Mouse (Mus musculus): ENCODE results near the gene Snip1. TPM values are rescaled to one million over a fixed set of nuclear protein-coding genes. Genes with fewer than 3 reads are reported as not detected.

The Snip1 gene
- total RNA-seq, 2 experiments from 2014 or later = 13.8 to 15.4 TPM

GRCm38 (mm10) chr4:125097412-125097811 lies 30.9 kb downstream of the Snip1 start:
- DNase-seq (ENCODE audit: low spot score in 2 of 2) = no peak

- peak; percentile 66 to 85 for DNase-seq (ENCODE audit: low spot score in 2 of 2)
These were observed 33.0 kb downstream of the Snip1 start for GRCm38 (mm10) chr4:125099458-125099857.

- DNase-seq (ENCODE audit: low spot score in 2 of 2) = no peak
These were observed 34.9 kb downstream of the Snip1 start for GRCm38 (mm10) chr4:125101334-125101733.

DNA sequence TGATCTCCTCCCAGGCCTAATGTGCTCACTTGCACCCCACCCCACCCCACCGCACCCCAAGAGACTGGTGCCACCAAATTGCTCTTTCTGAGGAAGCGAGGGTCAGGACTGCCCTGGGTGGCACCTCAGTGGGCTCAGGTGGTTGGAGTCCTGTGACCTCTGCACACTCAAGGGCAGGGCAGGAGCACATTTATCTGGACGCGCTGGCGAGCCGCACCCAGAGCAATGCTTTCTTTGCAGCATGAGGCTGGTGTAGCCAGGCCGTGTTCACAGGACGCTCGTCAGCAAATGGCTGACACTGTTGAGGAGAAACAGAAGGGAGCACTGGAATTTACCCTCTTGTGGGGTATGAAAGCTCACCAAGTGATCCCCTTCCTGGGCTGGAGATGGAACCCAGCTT lies 38.9 kb downstream of the Snip1 start:
- DNase-seq (ENCODE audit: low spot score in 2 of 2) = no peak

GRCm38 (mm10) chr4:125114638-125115037 lies 48.2 kb downstream of the Snip1 start:
- DNase-seq (ENCODE audit: low spot score in 2 of 2) = peak; percentile 84 to 93

GRCm38 (mm10) chr4:125115081-125115480 lies 48.6 kb downstream of the Snip1 start:
- no peak for DNase-seq (ENCODE audit: low spot score in 2 of 2)

- DNase-seq (ENCODE audit: low spot score in 2 of 2) = peak in 1 of 2 experiments; percentile 38
These were observed 49.2 kb downstream of the Snip1 start for GRCm38 (mm10) chr4:125115710-125116089.

- DNase-seq (ENCODE audit: low spot score in 2 of 2) = peak; percentile 39 to 66
These were observed 49.8 kb downstream of the Snip1 start for GRCm38 (mm10) chr4:125116090-125116861.

DNA sequence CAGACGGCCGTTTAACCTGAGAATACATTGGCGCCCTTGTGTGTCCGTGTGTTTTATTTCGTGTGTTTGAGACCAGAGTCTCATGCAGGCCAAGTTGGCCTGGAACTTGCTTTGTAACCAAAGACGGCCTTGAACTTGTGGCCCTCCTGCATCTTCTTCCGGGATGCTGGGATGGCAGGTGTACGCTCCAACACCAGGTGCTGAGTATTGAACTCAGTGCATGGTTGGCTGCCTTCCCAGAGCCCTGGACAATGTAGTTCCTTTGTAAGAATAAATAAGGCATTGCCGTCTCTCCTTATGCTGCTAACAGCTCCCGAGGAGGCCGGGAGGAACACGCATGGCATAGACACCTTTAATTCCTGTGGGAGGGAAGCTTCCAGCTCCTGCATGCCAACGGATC lies 50.5 kb downstream of the Snip1 start:
- no peak for DNase-seq (ENCODE audit: low spot score in 2 of 2)

- DNase-seq (ENCODE audit: low spot score in 2 of 2) = no peak
These were observed 51.4 kb downstream of the Snip1 start for GRCm38 (mm10) chr4:125117902-125118320.

DNA sequence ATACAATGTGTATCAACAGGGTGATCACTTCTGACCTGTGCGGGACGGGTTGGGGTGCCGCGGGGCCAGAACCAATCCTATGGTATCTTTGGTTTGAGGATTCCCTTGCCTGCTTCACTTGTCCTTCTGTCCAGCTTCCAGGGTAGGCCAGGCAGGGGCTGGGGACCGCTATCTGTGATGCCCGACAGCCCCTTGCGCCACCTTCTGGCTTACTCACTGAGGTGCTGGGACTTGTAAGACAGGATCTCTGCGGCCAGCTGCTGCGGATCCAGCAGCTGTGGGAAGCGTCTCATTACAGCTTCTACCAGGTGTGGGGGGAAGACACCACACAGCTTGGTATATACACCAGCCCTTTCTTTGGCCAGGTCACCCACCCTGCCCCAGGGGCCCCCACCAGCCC lies 52.6 kb downstream of the Snip1 start:
- DNase-seq (ENCODE audit: low spot score in 2 of 2) = no peak

DNA sequence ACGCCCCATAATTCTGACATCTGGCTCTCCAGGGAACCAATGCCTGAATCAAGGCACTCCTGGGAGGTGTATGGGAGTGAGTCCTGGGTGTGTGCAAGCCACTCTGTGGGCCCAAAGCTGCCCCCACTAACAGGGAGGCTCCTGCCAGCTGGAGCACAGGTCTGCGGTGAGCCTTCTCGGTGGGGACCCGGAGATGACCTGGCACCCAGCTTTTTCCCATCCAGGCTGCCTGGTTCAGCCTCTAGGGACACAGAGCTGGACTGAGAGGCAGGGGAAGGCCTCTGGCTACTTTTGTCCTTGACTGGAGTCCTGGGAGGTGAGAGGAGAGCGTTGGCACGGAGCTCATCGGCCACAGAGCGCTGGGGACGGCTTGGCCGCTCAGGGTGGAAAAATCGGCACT lies 53.2 kb downstream of the Snip1 start:
- DNase-seq (ENCODE audit: low spot score in 2 of 2) = no peak

DNA sequence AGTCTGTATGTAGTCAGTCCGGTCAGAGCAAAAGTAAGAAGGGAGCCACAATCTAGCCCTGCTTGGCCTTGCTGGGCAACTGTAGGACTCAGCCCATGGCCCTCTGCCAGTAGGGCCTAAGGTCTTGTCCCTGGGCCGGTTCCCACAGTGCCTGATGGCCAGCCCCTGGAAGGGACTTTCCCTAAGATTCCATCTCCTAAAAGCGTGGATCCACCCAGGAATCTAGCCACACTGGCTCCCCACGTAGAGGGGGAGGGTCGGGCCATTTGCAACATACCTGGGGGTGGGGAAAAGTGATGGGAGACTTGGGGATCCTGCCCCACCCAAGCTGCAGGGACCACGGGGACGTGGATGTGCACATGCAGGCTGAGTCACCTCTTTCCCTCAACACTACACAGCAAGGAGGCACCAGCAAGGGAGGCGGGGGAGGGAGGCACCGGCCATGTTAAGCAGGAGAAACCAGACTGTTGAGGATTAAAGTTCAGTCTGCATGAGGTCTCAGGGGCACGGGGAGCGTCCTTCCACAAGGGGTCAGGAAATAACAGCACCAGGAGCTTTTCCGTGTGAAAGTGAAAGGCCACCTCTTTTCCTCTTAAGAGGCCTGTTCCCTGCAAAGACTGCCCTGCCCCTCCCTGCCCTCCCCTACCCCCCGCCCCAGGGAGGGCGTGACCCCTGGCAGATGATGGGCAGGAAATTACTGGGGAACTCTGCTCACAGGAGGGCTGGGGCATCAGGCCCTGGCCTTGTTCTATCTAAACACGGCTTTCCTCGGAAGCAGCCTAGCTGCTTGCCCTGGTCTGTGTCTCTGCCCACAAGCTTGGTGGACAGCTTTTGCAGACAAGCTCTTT lies 56.2 kb downstream of the Snip1 start:
- no peak for DNase-seq (ENCODE audit: low spot score in 2 of 2)

DNA sequence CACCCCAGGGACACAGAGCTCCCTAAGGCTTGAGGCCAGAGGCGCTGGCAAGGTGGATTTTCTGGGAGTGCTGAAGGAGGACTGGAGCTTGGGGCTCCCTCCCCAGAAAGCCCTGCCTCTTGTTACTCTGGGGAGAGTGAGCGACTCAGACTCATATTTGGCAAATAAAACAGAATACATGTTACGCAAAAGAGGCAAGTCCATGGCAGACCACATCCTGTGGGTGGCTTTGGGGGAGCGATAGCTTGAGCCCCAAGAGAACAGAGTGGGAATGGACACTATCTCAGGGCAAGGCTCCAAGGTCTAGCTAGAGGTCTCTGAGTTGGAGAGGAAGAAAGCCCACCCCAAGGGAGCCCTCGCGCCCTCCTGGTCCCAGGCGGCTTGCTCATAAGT lies 56.8 kb downstream of the Snip1 start:
- DNase-seq (ENCODE audit: low spot score in 2 of 2) = no peak

Other genes with a start within 250 kb of the Snip1 start
- 10 to 100 TPM; 34.3 to 36.6 TPM for gene Yrdc, start 216.0 kb upstream of the Snip1 start, total RNA-seq (2021)
- gene 1110065P20Rik, start 215.5 kb upstream of the Snip1 start, total RNA-seq (2021) = 10 to 100 TPM; 79.5 to 89.0 TPM
- 10 to 100 TPM; 51.5 to 52.1 TPM for gene Maneal, start 204.5 kb upstream of the Snip1 start, total RNA-seq (2021)
- gene Epha10, start 185.8 kb upstream of the Snip1 start, total RNA-seq (2021) = 10 to 100 TPM; 39.0 to 42.3 TPM
- gene 9930104L06Rik, start 129.6 kb upstream of the Snip1 start, total RNA-seq (2021) = 10 to 100 TPM; 21.1 to 24.9 TPM
- 1 to 10 TPM; 1.3 to 1.8 TPM for gene Cdca8, start 127.4 kb upstream of the Snip1 start, total RNA-seq (2021)
- gene Rspo1, start 80.2 kb upstream of the Snip1 start, total RNA-seq (2021) = 1 to 10 TPM; 8.2 to 8.3 TPM
- 10 to 100 TPM; 54.8 to 62.3 TPM for gene Gnl2, start 50.1 kb upstream of the Snip1 start, total RNA-seq (2021)
- gene Dnali1, start 969 bp upstream of the Snip1 start, total RNA-seq (2021) = 1 to 10 TPM in 1 of 2 experiments, under 1 TPM in 1; 0.84 to 1.1 TPM
- 100 to 1,000 TPM; 113 to 118 TPM for gene Meaf6, start 18.5 kb downstream of the Snip1 start, total RNA-seq (2021)
- 1 to 10 TPM in 1 of 2 experiments, under 1 TPM in 1; 0.99 to 1.3 TPM for gene Zc3h12a, start 61.2 kb downstream of the Snip1 start, total RNA-seq (2021)